Mouse (Mus musculus): ENCODE measurements around the gene Chrd.

GRCm38 (mm10) chr16:20700036-20700435 lies 32.9 kb upstream of the Chrd start:
- TF ChIP-seq CTCF (IDR thresholded peaks at IDR 0.05; ENCODE audit: control insufficient read depth, insufficient read depth, insufficient read length): no peak
- no peak for TF ChIP-seq USF1 (IDR thresholded peaks at IDR 0.05; ENCODE audit: low read depth)
- no peak for TF ChIP-seq MYOD1 (IDR thresholded peaks at IDR 0.05; ENCODE audit: control insufficient read depth, insufficient read length, low read depth)
- no peak for TF ChIP-seq MAX (IDR thresholded peaks at IDR 0.05)
- TF ChIP-seq FOSL1 (IDR thresholded peaks at IDR 0.05; ENCODE audit: insufficient read depth, low read length, poor library complexity, severe bottlenecking): no peak
- no peak for TF ChIP-seq CEBPB (IDR thresholded peaks at IDR 0.05; ENCODE audit: low read depth)
